Mouse (Mus musculus): ENCODE results near the gene Colgalt2. TPM values are rescaled to one million over a fixed set of nuclear protein-coding genes. Genes with fewer than 3 reads are reported as not detected.

Gene Colgalt2
- polyA plus RNA-seq, 1 experiment from 2014 or later: 3.3 TPM

DNA sequence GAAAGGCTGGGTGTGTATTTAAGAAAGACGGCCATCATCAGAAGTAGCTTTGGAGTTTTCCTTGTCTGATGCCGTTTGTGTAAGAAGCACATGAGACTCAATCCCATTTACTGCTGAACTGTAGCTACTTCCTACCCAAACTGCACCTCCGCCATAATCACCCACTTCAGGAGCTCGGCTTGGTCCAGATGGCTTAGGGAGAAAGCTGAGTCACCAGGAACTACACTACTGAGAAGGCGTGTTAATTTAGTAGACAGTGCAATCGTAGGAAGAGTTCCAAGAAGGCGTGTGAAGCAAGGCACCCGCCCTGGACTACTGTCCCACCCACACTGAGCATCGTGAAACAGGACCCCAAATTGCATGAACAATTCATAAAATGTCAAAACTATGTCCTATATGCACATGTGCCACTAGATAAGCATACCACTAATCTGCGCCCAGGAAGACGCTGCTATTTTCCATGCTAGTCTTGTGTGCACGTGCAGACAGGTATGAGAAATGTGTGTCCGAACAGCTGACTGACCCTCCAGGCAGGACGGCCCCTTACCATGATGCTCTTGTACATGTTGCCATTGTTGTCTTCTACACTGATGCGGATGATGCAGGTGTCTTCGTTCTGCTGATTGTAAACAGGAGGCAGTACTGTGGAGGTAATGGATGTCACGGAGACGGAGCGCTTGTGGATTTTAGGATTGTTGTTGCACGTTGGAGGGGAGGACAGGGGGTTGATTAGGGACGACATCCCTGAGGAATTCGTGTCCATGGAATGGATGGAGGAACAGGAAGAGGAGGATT, 124.7 kb downstream of the Colgalt2 start:
- Histone ChIP-seq H3K9ac (ENCODE audit: low read depth, low read length) (no peak overlapping the region), H3K36me3 (ENCODE audit: insufficient read depth, low read length) (peaks cover 34% of the 10 kb centered on the region)
- ATAC-seq (replicated peaks; ENCODE audit: low FRiP score, low read depth): no peak

DNA sequence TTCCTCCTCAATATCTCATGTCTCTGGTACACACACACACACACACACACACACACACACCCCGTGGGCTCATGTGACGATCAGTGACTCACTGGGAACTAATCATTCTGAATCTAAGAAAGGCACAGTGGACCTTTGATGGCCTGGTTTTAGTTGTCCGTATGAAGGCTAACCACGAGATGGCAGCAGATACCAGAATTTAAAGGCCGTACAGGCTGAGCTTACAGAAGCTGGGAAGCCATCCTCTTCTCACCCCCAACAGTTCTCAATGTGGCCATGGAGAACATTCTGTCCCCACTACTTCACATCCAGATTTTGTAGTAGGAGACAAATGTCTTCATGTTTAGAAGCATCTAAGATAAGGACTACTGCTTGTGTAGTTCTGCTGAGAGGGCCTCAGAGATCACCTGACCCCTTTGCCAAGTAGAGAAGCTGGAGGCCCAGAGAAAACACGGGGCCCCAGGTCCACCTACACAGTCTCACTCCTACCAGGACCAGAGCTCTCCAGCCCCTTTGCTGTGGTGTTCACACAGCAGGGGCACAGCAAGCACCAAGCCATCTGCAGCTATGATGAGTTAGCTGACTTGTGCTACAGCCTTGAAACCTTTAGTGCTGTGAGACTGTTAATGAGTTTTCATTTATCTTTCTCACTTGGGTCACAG, 125.5 kb downstream of the Colgalt2 start:
- Histone ChIP-seq H3K4me1 (replicated peaks; ENCODE audit: insufficient read depth, low read length) (no peaks in the 10 kb centered on the region), H3K4me3 (replicated peaks; ENCODE audit: low read depth, low read length) (no peak overlapping the region), H3K9me3 (replicated peaks; ENCODE audit: low read length) (no peaks in the 10 kb centered on the region), H3K4me2 (ENCODE audit: low read length) (no peak overlapping the region), H3K9ac (ENCODE audit: low read depth, low read length) (no peak overlapping the region), H3K27me3 (ENCODE audit: insufficient read depth, low read length) (no peaks in the 10 kb centered on the region), H3K27ac (no peak overlapping the region), H3K36me3 (ENCODE audit: insufficient read depth, low read length) (peaks cover 34% of the 10 kb centered on the region)
- TF ChIP-seq CTCF (IDR thresholded peaks at IDR 0.05; ENCODE audit: low read depth): peak; percentile 90
- ATAC-seq (replicated peaks; ENCODE audit: low FRiP score, low read depth): peak; percentile 65
- WGBS: 21% methylated on average over 6 of the region's 6 CpGs
- DNase-seq (ENCODE audit: low spot score): peak; percentile 93

More for the DNA sequence above, 124.7 kb downstream of the Colgalt2 start:
- 86% methylated on average over 22 of the region's 22 CpGs for WGBS
- H3K4me2 ChIP-seq (ENCODE audit: low read length): no peak overlapping the region
- no peaks in the 10 kb centered on the region for H3K4me1 ChIP-seq (replicated peaks; ENCODE audit: insufficient read depth, low read length)
- TF ChIP-seq CTCF (IDR thresholded peaks at IDR 0.05; ENCODE audit: low read depth): no peak
- DNase-seq (ENCODE audit: low spot score): no peak
- no peaks in the 10 kb centered on the region for H3K9me3 ChIP-seq (replicated peaks; ENCODE audit: low read length)
- no peak overlapping the region for H3K27ac ChIP-seq
- H3K4me3 ChIP-seq (replicated peaks; ENCODE audit: low read depth, low read length): no peak overlapping the region
- no peaks in the 10 kb centered on the region for H3K27me3 ChIP-seq (ENCODE audit: insufficient read depth, low read length)

GRCm38 (mm10) chr1:152526154-152526553, 126.5 kb downstream of the Colgalt2 start:
- TF ChIP-seq CTCF (IDR thresholded peaks at IDR 0.05; ENCODE audit: low read depth): no peak
- peaks cover 40% of the 10 kb centered on the region for H3K36me3 ChIP-seq (ENCODE audit: insufficient read depth, low read length)

DNA sequence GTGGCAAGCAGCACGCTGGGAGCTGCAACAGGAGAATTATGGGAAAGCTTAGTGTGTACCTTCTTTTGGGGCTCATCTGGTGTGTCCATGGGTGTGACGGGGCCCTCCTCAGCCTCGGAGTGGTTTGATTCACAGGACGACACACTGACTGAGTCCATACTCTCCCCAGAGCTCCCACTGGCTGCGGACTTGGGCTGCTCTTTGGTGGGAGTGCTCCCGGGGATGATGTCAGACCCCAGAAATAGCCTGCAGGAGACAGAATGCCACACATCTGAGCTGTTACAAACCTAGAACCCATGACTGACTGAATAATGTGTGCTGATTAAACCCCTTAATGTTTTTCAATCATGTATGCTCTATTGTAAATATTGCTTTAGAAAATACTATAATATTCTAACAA, 128.6 kb downstream of the Colgalt2 start:
- no peak overlapping the region for H3K9ac ChIP-seq (ENCODE audit: low read depth, low read length)
- no peak overlapping the region for H3K4me2 ChIP-seq (ENCODE audit: low read length)
- no peak for DNase-seq (ENCODE audit: low spot score)
- TF ChIP-seq CTCF (IDR thresholded peaks at IDR 0.05; ENCODE audit: low read depth): no peak
- no peak overlapping the region for H3K27ac ChIP-seq
- 80% methylated on average over 6 of the region's 6 CpGs for WGBS
- no peaks in the 10 kb centered on the region for H3K4me1 ChIP-seq (replicated peaks; ENCODE audit: insufficient read depth, low read length)
- no peak for ATAC-seq (replicated peaks; ENCODE audit: low FRiP score, low read depth)
- H3K4me3 ChIP-seq (replicated peaks; ENCODE audit: low read depth, low read length): no peak overlapping the region
- H3K9me3 ChIP-seq (replicated peaks; ENCODE audit: low read length): no peaks in the 10 kb centered on the region
- H3K27me3 ChIP-seq (ENCODE audit: insufficient read depth, low read length): no peaks in the 10 kb centered on the region
- peaks cover 29% of the 10 kb centered on the region; the same call in 1 of the 2 replicates for H3K36me3 ChIP-seq (ENCODE audit: insufficient read depth, low read length)

More at GRCm38 (mm10) chr1:152526154-152526553, 126.5 kb downstream of the Colgalt2 start:
- Histone ChIP-seq H3K4me3 (replicated peaks; ENCODE audit: low read depth, low read length) (no peak overlapping the region), H3K27ac (no peak overlapping the region), H3K4me1 (replicated peaks; ENCODE audit: insufficient read depth, low read length) (no peaks in the 10 kb centered on the region), H3K27me3 (ENCODE audit: insufficient read depth, low read length) (no peaks in the 10 kb centered on the region), H3K9ac (ENCODE audit: low read depth, low read length) (no peak overlapping the region), H3K9me3 (replicated peaks; ENCODE audit: low read length) (no peaks in the 10 kb centered on the region), H3K4me2 (ENCODE audit: low read length) (no peak overlapping the region)
- ATAC-seq (replicated peaks; ENCODE audit: low FRiP score, low read depth) (no peak), DNase-seq (ENCODE audit: low spot score) (no peak)
- WGBS: 83% methylated on average over 9 of the region's 9 CpGs

GRCm38 (mm10) chr1:152528778-152529177, 129.1 kb downstream of the Colgalt2 start:
- no peak overlapping the region for H3K4me2 ChIP-seq (ENCODE audit: low read length)
- no peak for TF ChIP-seq CTCF (IDR thresholded peaks at IDR 0.05; ENCODE audit: low read depth)
- no peaks in the 10 kb centered on the region for H3K4me1 ChIP-seq (replicated peaks; ENCODE audit: insufficient read depth, low read length)
- no peak for ATAC-seq (replicated peaks; ENCODE audit: low FRiP score, low read depth)
- H3K4me3 ChIP-seq (replicated peaks; ENCODE audit: low read depth, low read length): no peak overlapping the region
- no peak overlapping the region for H3K9ac ChIP-seq (ENCODE audit: low read depth, low read length)
- peaks cover 24% of the 10 kb centered on the region; the same call in 1 of the 2 replicates for H3K36me3 ChIP-seq (ENCODE audit: insufficient read depth, low read length)
- WGBS: 88% methylated on average over 3 of the region's 3 CpGs
- H3K27me3 ChIP-seq (ENCODE audit: insufficient read depth, low read length): no peaks in the 10 kb centered on the region
- DNase-seq (ENCODE audit: low spot score): no peak
- no peak overlapping the region for H3K27ac ChIP-seq
- no peaks in the 10 kb centered on the region for H3K9me3 ChIP-seq (replicated peaks; ENCODE audit: low read length)

DNA sequence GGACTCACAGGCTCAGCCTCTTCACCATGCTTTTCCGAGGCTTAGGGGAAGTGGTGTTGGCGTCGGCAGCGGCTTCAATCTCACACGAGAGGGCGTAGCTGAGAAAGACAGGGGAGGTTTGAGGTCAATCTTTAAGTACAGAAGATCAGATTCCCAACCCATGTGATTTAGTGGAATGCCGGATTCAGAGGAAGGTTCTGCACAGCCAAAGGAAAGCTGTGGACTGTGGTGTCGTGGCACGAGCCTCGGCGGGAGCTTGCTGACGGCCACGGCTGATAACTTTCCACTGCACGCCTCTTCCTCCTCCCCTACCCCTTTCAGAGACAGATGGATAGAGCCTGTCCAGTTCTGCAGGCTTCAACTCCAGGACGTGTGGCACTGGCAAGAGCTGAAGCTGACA, 131.9 kb downstream of the Colgalt2 start:
- peak; percentile 95 for DNase-seq (ENCODE audit: low spot score)
- WGBS: 16% methylated on average over 15 of the region's 15 CpGs
- Histone ChIP-seq H3K9ac (ENCODE audit: low read depth, low read length) (no peak overlapping the region), H3K27ac (peak overlapping the region; percentile 19; the same call in 1 of the 2 replicates), H3K36me3 (ENCODE audit: insufficient read depth, low read length) (peaks cover 17% of the 10 kb centered on the region; the same call in 1 of the 2 replicates), H3K4me1 (replicated peaks; ENCODE audit: insufficient read depth, low read length) (no peaks in the 10 kb centered on the region), H3K9me3 (replicated peaks; ENCODE audit: low read length) (no peaks in the 10 kb centered on the region), H3K4me3 (replicated peaks; ENCODE audit: low read depth, low read length) (no peak overlapping the region), H3K27me3 (ENCODE audit: insufficient read depth, low read length) (no peaks in the 10 kb centered on the region), H3K4me2 (ENCODE audit: low read length) (no peak overlapping the region)
- TF ChIP-seq CTCF (IDR thresholded peaks at IDR 0.05; ENCODE audit: low read depth): peak; percentile 67
- ATAC-seq (replicated peaks; ENCODE audit: low FRiP score, low read depth): peak; percentile 63
